Mouse (Mus musculus) embryo, embryonic 11 days (tissue): ENCODE results near the gene Tspan4.
A peak's percentile ranks its signal among the peaks of the same experiment; 100 is the strongest.

Experiments
- DNase-seq: peaks from one replicate; pipeline ENCODE4 v3.0.0-alpha.2; 2015

The Tspan4 gene

GRCm38 (mm10) chr7:141461521-141462332 lies 13.3 kb upstream of the Tspan4 start:
- peak; percentile 44 for DNase-seq

- peak; percentile 11 for DNase-seq
Observed at GRCm38 (mm10) chr7:141462333-141462821, 12.7 kb upstream of the Tspan4 start.

DNA sequence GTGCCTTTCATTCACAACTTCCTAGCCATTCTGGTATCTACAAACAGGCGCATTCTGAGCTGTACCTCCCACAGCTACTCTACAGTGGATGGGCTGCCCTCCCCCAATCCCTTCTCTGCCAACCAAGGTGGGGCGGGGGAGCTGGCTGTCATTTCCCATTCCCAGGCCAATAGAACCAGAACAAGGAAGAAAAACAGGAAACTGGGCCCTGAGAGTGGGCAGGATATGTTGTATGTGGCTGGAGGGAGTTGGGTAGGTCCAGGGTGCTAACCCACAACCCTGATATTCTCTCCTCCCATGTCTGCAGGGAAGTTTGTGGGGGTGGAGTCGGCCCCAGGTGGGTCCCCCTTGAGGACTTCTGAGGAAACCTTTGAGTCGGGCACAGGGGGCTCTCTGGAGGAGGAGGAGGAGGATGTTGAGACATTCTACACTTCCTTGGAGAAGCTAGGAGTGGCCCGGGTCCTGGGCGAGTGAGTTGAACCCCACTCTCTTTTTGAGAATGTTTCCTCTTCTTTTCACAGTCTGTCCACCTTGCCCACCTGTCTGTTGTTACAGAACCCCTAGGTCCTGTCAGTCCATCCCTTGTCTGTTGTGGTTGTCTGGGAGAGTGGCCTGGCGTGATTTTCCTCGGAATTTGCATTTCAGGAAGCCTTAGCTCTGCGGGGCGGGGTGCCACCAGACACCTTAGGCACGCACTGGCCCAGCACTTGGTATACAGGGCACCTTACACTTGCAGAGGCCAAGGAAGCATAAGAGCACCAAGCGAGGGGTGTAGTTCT lies 11.0 kb upstream of the Tspan4 start:
- DNase-seq, result no peak

DNA sequence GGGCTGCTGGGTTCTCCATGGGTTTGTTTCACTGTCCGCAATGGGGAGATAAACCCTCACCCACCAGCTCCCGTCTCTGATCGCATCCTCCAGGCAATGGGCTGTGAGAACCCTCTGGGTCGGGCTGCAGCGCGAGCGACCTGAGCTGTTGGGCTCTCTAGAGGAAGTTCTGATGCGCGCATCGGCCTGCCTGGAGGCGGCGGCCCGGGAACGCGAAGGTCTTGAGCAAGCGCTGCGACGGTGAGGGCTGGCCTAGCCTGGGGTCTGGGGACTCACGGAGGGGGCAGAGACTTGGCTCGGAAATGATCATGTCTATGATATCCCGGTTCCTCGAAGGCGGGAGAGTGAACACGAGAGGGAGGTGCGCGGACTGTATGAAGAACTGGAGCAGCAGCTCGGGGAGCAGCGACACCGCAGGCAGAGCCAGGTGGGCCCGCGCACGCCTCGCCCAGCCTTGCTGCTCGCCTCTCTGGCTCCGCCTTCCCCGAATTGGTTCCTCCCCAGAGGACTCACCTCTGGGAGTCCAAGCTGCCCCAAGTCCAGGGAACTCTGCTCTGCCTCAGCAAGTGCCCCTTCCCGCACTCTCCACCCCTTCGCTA lies 10.3 kb upstream of the Tspan4 start:
- peak; percentile 45 for DNase-seq

- peak; percentile 22 for DNase-seq
Observed at GRCm38 (mm10) chr7:141465388-141466044, 9.5 kb upstream of the Tspan4 start.

DNA sequence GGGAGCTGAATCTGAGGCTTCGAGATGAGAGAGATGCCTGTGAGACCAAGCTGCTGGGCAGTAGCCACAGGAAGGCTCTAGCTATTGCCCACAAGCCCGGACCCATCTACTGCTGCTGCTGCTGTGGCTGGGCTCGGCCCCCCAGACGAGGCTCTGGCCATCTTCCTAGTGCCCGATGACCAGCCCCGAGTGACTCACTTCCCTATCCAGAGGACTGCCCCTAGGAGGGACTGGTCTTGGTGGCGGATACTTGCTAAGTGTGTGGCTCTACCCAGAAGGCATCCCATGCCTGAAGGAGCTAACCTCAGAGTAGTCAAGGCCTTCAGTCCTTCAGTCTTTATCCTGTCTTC lies 9.0 kb upstream of the Tspan4 start:
- no peak for DNase-seq

GRCm38 (mm10) chr7:141466607-141467148 lies 8.4 kb upstream of the Tspan4 start:
- DNase-seq, result no peak

DNA sequence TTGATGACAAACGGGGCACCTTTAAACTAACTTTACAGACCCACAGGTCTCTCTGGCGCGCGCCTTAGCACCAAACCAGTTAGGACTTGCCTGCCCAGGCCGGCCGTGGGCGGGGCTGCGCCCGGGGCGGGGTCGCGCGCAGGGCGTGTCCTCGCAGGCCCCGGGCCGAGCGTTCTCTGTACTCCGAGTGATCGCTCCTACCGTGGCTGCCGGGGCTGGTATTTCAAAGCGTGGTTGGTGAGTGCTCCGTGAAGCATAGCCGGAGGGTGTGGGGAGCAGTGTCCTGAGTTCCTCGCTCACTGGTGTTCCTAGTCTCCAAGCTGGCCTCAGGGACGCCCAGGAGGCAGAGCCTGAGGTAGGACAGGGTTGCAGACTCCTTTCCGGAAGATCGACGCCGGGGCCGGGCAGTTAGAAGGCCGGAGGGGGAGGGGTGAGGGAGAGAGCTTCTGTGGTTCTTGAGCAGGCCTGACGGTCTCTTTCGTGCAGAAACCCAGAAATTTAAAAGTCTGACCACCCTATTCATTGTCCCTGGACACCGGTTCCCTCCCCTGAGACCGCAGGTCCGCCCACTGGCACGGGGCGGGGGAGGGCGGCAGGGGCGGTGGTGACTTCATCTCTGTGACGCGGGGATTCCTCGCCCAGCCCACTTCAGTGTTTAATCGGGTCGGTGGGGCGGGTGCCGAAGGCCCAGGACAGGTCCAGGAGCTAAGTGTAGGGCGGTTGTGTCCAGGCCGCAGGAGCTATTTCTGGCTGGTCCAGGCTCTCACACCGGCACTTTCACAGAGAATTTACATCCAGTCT lies 7.6 kb upstream of the Tspan4 start, which contains the start of gene Cd151:
TSS of gene Cd151 (plus strand) at position 163 of the 801 bp plus-strand sequence.
- peak; percentile 93 for DNase-seq

GRCm38 (mm10) chr7:141468164-141468521 lies 6.9 kb upstream of the Tspan4 start:
- peak; percentile 24 for DNase-seq

DNA sequence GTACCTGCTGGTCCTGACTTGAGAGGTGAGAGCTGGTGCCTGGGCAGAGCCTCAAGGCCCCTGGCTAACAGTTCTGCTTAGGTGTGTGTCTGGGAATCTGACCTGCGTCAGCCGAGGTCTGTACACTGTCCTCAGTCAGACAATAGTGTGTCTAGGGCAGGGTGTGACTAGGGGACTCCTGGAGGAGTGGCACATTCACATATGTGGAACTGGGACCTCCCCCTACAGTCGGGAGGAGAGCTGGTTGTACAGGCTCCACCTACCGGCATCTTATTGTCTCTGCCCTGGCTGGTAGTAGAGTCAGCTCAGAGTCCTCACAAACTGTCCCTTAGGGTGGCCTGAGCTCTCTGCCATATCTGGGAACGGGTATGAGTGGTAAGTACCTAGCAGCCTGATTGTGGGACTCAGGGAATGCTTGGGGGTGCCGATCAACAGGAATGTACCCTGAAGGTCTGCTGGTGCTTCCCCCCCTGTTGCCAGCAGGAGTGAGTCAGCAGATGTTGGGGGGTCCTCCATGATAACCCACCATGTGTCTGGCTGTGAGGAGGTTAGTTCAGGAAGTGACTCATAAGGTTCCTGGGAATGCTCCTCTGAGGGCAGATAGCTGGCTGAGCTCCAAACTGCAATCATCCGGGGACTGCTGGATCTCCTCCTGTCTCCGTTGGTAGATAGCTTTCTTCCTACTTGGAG lies 6.4 kb upstream of the Tspan4 start:
- peak; percentile 86 for DNase-seq

GRCm38 (mm10) chr7:141469352-141469751 lies 5.7 kb upstream of the Tspan4 start:
- no peak for DNase-seq

- DNase-seq, result no peak
Observed at GRCm38 (mm10) chr7:141469901-141470636, 5.0 kb upstream of the Tspan4 start.

DNA sequence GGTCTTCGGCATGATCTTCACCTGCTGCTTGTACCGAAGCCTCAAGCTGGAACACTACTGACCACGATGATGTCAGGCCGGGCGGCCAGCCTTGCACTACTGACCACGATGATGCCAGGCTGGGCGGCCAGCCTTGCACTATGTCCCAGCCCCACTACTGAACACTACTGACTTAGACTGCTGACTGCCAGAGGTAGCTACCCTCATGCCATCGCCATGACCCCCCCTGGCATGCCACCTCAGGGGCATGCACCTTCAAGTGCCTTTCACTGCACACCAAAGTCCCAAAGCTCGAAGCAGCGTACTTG lies 4.4 kb upstream of the Tspan4 start:
- DNase-seq, result no peak

GRCm38 (mm10) chr7:141471236-141471635 lies 3.8 kb upstream of the Tspan4 start:
- DNase-seq, result no peak

GRCm38 (mm10) chr7:141472226-141472625 lies 2.8 kb upstream of the Tspan4 start:
- no peak for DNase-seq

DNA sequence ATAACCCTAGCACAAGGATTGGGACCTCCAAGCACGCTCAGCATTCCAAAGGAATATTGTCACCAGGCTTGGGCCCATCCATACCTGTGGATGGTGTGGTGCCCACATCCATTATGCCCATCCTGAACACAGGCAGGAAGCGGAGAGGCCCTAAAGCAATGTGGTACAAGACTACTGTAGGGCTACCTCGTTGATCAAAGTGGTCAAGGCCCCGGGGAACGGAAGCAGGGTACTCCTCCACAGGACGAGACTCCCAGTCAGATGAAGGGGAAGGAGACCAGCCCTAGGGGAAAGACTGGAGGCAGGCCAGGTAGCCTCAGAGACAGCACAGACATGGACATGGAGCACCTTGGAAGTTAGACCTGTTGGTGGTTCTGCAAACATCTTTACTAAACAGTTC lies 2.3 kb upstream of the Tspan4 start:
- no peak for DNase-seq

GRCm38 (mm10) chr7:141474160-141474559 lies 880 bp upstream of the Tspan4 start:
- DNase-seq, result no peak

- DNase-seq, result no peak
Observed at GRCm38 (mm10) chr7:141475805-141476158, 742 bp downstream of the Tspan4 start.

- peak; percentile 69 for DNase-seq
Observed at GRCm38 (mm10) chr7:141476226-141476980, 1.4 kb downstream of the Tspan4 start.

- no peak for DNase-seq
Observed at GRCm38 (mm10) chr7:141476981-141477370, 1.9 kb downstream of the Tspan4 start.
